In genomic region chr2:122590351-122590750, GRCm38 (mm10) we compare ENCODE assay signal across 14 mouse cellular contexts. TPM values are rescaled to one million over a fixed set of nuclear protein-coding genes. Genes with fewer than 3 reads are reported as not detected.
"Had no signal": no experiment of that assay in that cellular context is flagged by ENCODE, and none has a peak within 500 bp of the region (broad histone marks: within the 10 kb centered on the region; RNA-seq: fewer than 3 reads in every experiment).

No protein-coding gene starts in this region.

- H3K9ac ChIP-seq: limb, embryonic 13.5 days; liver, embryonic 14.5 days; midbrain, embryonic 13.5 days; stomach, embryonic 15.5 days had no signal

- H3K4me2 ChIP-seq: limb, embryonic 13.5 days; midbrain, embryonic 13.5 days; stomach, embryonic 15.5 days had no signal

- H3K27ac ChIP-seq: limb, embryonic 13.5 days; liver, embryonic 14.5 days; midbrain, embryonic 13.5 days; stomach, embryonic 15.5 days had no signal

- H3K4me3 ChIP-seq: limb, embryonic 13.5 days; midbrain, embryonic 13.5 days; stomach, embryonic 15.5 days had no signal

- H3K9me3 ChIP-seq: limb, embryonic 13.5 days; midbrain, embryonic 13.5 days; stomach, embryonic 15.5 days had no signal

- H3K4me1 ChIP-seq: limb, embryonic 13.5 days; midbrain, embryonic 13.5 days; stomach, embryonic 15.5 days had no signal

- H3K27me3 ChIP-seq: limb, embryonic 13.5 days; midbrain, embryonic 13.5 days; stomach, embryonic 15.5 days had no signal

- H3K36me3 ChIP-seq: limb, embryonic 13.5 days; midbrain, embryonic 13.5 days; stomach, embryonic 15.5 days had no signal

- ATAC-seq: inflammation-experienced regulatory T-cells, adult 6 months; midbrain, embryonic 13.5 days had no signal

- DNase-seq: left cerebral cortex, postnatal 4 days; lung, adult 18-20 months; right cerebral cortex, postnatal 14 days; thymus, adult 2 months; thymus, postnatal 36 days had no signal

RNA-seq across cellular contexts. Expression of gene AA467197, which starts 46.4 kb away (rescaled TPM):
- total RNA-seq: layer of hippocampus, postnatal 14 days; left cerebral cortex, adult 18-20 months; left cerebral cortex, postnatal 4 days; liver, adult 2 months; midbrain, postnatal 0 days had no signal
- polyA plus RNA-seq: liver, adult 2 months; midbrain, embryonic 13.5 days had no signal
